Mouse (Mus musculus): Measurements from ENCODE around the gene Scg5.

DNA sequence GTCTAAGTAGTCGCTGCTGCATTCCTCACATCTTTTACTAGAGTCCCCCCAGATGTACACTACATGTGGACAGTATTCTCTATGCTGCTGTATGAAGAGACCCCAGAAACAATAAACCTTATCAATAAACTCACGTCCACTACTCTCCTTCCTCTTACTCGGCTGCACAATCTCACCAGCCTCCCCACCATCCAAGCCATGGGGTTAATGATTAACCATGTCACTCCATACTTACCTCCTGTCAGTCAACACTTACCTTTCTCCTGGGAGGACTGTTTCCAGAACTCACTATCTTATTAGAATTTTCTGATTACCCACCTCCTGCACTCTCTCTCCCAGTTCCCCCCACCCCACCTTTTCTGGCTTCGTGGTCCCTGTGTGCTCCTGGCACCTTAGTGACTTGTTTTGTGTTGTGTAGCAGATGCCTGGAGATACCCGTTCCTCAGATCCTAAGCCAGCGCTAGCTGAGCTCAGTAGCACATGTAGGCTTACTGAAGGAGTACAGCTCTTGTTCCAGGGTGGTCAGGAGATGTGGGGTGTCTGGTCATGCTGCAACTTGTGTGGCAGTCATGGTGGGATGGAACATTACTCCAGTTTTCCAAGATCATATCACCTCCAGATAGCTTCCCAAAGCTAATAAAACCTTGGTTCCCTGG is 54.6 kb downstream of the Scg5 start:
- no peak for TF ChIP-seq CTCF (conservative IDR thresholded peaks at IDR 0.05; ENCODE audit: low read length)
- no peak for TF ChIP-seq POU5F1 (IDR thresholded peaks at IDR 0.05; ENCODE audit: borderline replicate concordance, low read length)
- TF ChIP-seq NANOG (IDR thresholded peaks at IDR 0.05; ENCODE audit: borderline replicate concordance, low read length): no peak
